Mouse (Mus musculus) midbrain, embryonic 14.5 days (tissue): ENCODE measurements at regions not wholly inside any gene's neighbourhood (a gene's known extent, or its start where the extent isn't known, plus 50 kb on each side); places are given as distances from the start of the nearest gene placed in this dataset.

Source experiments
- ATAC-seq: fragments of 200-750 bp; cut with Nextera tagmentation; 2 replicates; pipeline ENCODE4 v1.8.0; 2017; ENCODE audit warnings: moderate number of reproducible peaks, moderate library complexity; ENCODE audit not compliant: low FRiP score, low TSS enrichment
- DNase-seq: peaks from one replicate; pipeline ENCODE4 v3.0.0-alpha.2; 2015
- H3K27ac ChIP-seq: fragments of 300-500 bp; sonication (generic); replicated peaks from 2 replicates; pipeline ENCODE4 v1.5.1; 2014; ENCODE audit warnings: mild to moderate bottlenecking, low read depth, low read length, moderate library complexity
- H3K27me3 ChIP-seq: fragments of 300-500 bp; sonication (generic); 2 replicates; pipeline ENCODE4 v1.6.1; 2014; ENCODE audit warnings: low read length, control low read depth, mixed read lengths; ENCODE audit not compliant: control insufficient read depth, insufficient read depth
- H3K36me3 ChIP-seq: fragments of 300-500 bp; sonication (generic); 2 replicates; pipeline ENCODE4 v1.6.1; 2014; ENCODE audit warnings: low read length, control low read depth; ENCODE audit not compliant: control insufficient read depth, insufficient read depth
- H3K4me1 ChIP-seq: fragments of 300-500 bp; sonication (generic); 2 replicates; pipeline ENCODE4 v1.6.1; 2014; ENCODE audit warnings: mild to moderate bottlenecking, antibody characterized with exemption, low read length, control low read depth; ENCODE audit not compliant: control insufficient read depth, insufficient read depth
- H3K4me2 ChIP-seq: fragments of 300-500 bp; sonication (generic); 2 replicates; pipeline ENCODE4 v1.6.1; 2014; ENCODE audit warnings: mild to moderate bottlenecking, low read length, moderate library complexity
- H3K4me3 ChIP-seq: fragments of 300-500 bp; sonication (generic); replicated peaks from 2 replicates; pipeline ENCODE4 v1.5.1; 2014; ENCODE audit warnings: low read depth, low read length
- H3K9ac ChIP-seq: fragments of 300-500 bp; sonication (generic); replicated peaks from 2 replicates; pipeline ENCODE4 v1.6.1; 2014; ENCODE audit warnings: mild to moderate bottlenecking, low read length, moderate library complexity
- H3K9me3 ChIP-seq: fragments of 300-500 bp; sonication (generic); 2 replicates; pipeline ENCODE4 v1.6.1; 2016; ENCODE audit warnings: low read length, control low read depth, mixed read lengths; ENCODE audit not compliant: control insufficient read depth
- whole genome bisulfite sequencing: fragments of 180-500 bp; shearing (Covaris S2); extraction: QIAGEN DNeasy Blood & Tissue Kit; methylation state at CpG from one replicate; pipeline ENCODE4 v1.1.7; 2014; 5-methylcytosine and 5-hydroxymethylcytosine counted together

- H3K9me3 ChIP-seq: no peaks in the 10 kb centered on the region
- H3K4me3 ChIP-seq: no peak overlapping the region
- H3K27ac ChIP-seq: no peak overlapping the region
- H3K36me3 ChIP-seq: no peaks in the 10 kb centered on the region
- no peak for ATAC-seq
- H3K27me3 ChIP-seq: no peaks in the 10 kb centered on the region
- 3% methylated on average over 9 of the region's 9 CpGs for WGBS
- peak overlapping the region; percentile 38 for H3K4me2 ChIP-seq
- peak; percentile 53 for DNase-seq
- H3K9ac ChIP-seq: no peak overlapping the region
- H3K4me1 ChIP-seq: peaks cover 20% of the 10 kb centered on the region; the same call in 1 of the 2 replicates
These were observed 243.5 kb upstream of the Irx5 start for GRCm38 (mm10) chr8:92113901-92114300.

- Histone ChIP-seq H3K4me1 (peaks cover 20% of the 10 kb centered on the region; the same call in 1 of the 2 replicates), H3K27ac (no peak overlapping the region), H3K36me3 (no peaks in the 10 kb centered on the region), H3K27me3 (no peaks in the 10 kb centered on the region), H3K9me3 (no peaks in the 10 kb centered on the region), H3K4me3 (no peak overlapping the region), H3K4me2 (0 out of 2 replicates have a peak overlapping the region, but pooled peaks have one; percentile 38), H3K9ac (no peak overlapping the region)
- WGBS: 35% methylated on average over 4 of the region's 4 CpGs
- DNase-seq: no peak
- ATAC-seq: no peak
These were observed 244.0 kb upstream of the Irx5 start for GRCm38 (mm10) chr8:92113386-92113785.

GRCm38 (mm10) chr8:92104561-92104960 lies 252.9 kb upstream of the Irx5 start:
- H3K9me3 ChIP-seq: no peaks in the 10 kb centered on the region
- no peak overlapping the region for H3K4me3 ChIP-seq
- no peak overlapping the region for H3K27ac ChIP-seq
- DNase-seq (no peak), ATAC-seq (no peak)
- no peaks in the 10 kb centered on the region for H3K36me3 ChIP-seq
- no peak overlapping the region for H3K9ac ChIP-seq
- no peaks in the 10 kb centered on the region for H3K4me1 ChIP-seq
- 0 out of 2 replicates have a peak, but pooled peaks cover 4% of the 10 kb centered on the region for H3K27me3 ChIP-seq
- 69% methylated on average over 6 of the region's 6 CpGs for WGBS
- H3K4me2 ChIP-seq: no peak overlapping the region

GRCm38 (mm10) chr8:92102521-92102920 lies 254.9 kb upstream of the Irx5 start:
- no peak overlapping the region for H3K9ac ChIP-seq
- H3K4me1 ChIP-seq: no peaks in the 10 kb centered on the region
- no peak overlapping the region for H3K4me2 ChIP-seq
- no peaks in the 10 kb centered on the region for H3K36me3 ChIP-seq
- DNase-seq: no peak
- WGBS: 92% methylated on average over 4 of the region's 4 CpGs
- 0 out of 2 replicates have a peak, but pooled peaks cover 4% of the 10 kb centered on the region for H3K27me3 ChIP-seq
- no peak overlapping the region for H3K4me3 ChIP-seq
- H3K27ac ChIP-seq: no peak overlapping the region
- no peaks in the 10 kb centered on the region for H3K9me3 ChIP-seq
- ATAC-seq: no peak

GRCm38 (mm10) chr8:92095276-92095675 lies 262.1 kb upstream of the Irx5 start:
- Histone ChIP-seq H3K36me3 (no peaks in the 10 kb centered on the region), H3K4me1 (peaks cover 9% of the 10 kb centered on the region), H3K27ac (no peak overlapping the region), H3K9me3 (no peaks in the 10 kb centered on the region), H3K9ac (no peak overlapping the region; the same call in 1 of the 2 replicates), H3K4me3 (no peak overlapping the region), H3K4me2 (peak overlapping the region; percentile 30), H3K27me3 (no peaks in the 10 kb centered on the region)
- ATAC-seq: no peak
- WGBS: 11% methylated on average over 12 of the region's 12 CpGs
- DNase-seq: peak; percentile 71

- H3K9me3 ChIP-seq: no peaks in the 10 kb centered on the region
- no peaks in the 10 kb centered on the region for H3K27me3 ChIP-seq
- DNase-seq (no peak), ATAC-seq (no peak)
- H3K27ac ChIP-seq: no peak overlapping the region
- no peaks in the 10 kb centered on the region for H3K36me3 ChIP-seq
- H3K4me1 ChIP-seq: no peaks in the 10 kb centered on the region
- H3K4me3 ChIP-seq: no peak overlapping the region
- no peak overlapping the region for H3K4me2 ChIP-seq
- WGBS: 79% methylated on average over 2 of the region's 2 CpGs
- no peak overlapping the region for H3K9ac ChIP-seq
These were observed 273.3 kb upstream of the Irx5 start for GRCm38 (mm10) chr8:92084124-92084523.

GRCm38 (mm10) chr8:92081900-92082299 lies 275.5 kb upstream of the Irx5 start:
- Histone ChIP-seq H3K4me3 (no peak overlapping the region), H3K27me3 (no peaks in the 10 kb centered on the region), H3K9ac (no peak overlapping the region), H3K4me2 (no peak overlapping the region), H3K27ac (no peak overlapping the region), H3K4me1 (no peaks in the 10 kb centered on the region), H3K9me3 (no peaks in the 10 kb centered on the region), H3K36me3 (no peaks in the 10 kb centered on the region)
- DNase-seq (no peak), ATAC-seq (no peak)
- WGBS: 94% methylated on average over 6 of the region's 6 CpGs

- DNase-seq (no peak), ATAC-seq (no peak)
- Histone ChIP-seq H3K9ac (no peak overlapping the region), H3K4me2 (no peak overlapping the region), H3K9me3 (no peaks in the 10 kb centered on the region), H3K27me3 (no peaks in the 10 kb centered on the region), H3K36me3 (no peaks in the 10 kb centered on the region), H3K4me1 (no peaks in the 10 kb centered on the region), H3K27ac (no peak overlapping the region), H3K4me3 (no peak overlapping the region)
- 84% methylated on average over 8 of the region's 8 CpGs for WGBS
These were observed 276.6 kb upstream of the Irx5 start for GRCm38 (mm10) chr8:92080852-92081251.

GRCm38 (mm10) chr8:92077611-92078010 lies 275.7 kb upstream of the Irx3 start:
- no peak for ATAC-seq
- H3K27ac ChIP-seq: no peak overlapping the region

More at GRCm38 (mm10) chr8:92077611-92078010, 275.7 kb upstream of the Irx3 start:
- Histone ChIP-seq H3K4me2 (no peak overlapping the region), H3K4me3 (no peak overlapping the region), H3K9me3 (no peaks in the 10 kb centered on the region), H3K27me3 (no peaks in the 10 kb centered on the region), H3K4me1 (no peaks in the 10 kb centered on the region), H3K9ac (no peak overlapping the region), H3K36me3 (no peaks in the 10 kb centered on the region)
- WGBS: 51% methylated on average over 7 of the region's 7 CpGs
- no peak for DNase-seq
